Mouse (Mus musculus) olfactory bulb, adult 2 months (tissue): ENCODE measurements around the gene A3galt2.

ENCODE experiments used
- CTCF ChIP-seq: fragments of 200-500 bp; IDR thresholded peaks from 2 replicates; pipeline ENCODE4 v1.5.1; 2012; ENCODE audit warnings: low read depth, mild to moderate bottlenecking, low read length, moderate library complexity; ENCODE audit not compliant: insufficient read depth
- POLR2A ChIP-seq: fragments of 200-500 bp; IDR thresholded peaks from 2 replicates; pipeline ENCODE4 v1.6.1; 2012; ENCODE audit warnings: mild to moderate bottlenecking, low read depth, low read length, moderate library complexity; ENCODE audit not compliant: insufficient read depth

- TF ChIP-seq CTCF (no peak), POLR2A (no peak)
These were observed 14.3 kb upstream of the A3galt2 start for GRCm38 (mm10) chr4:128740878-128741277.
